Mouse (Mus musculus) erythroblast, embryonic 14.5 days (primary cell): Measurements from ENCODE around the gene Xcr1.

Experiments used
- GATA1 ChIP-seq: IDR thresholded peaks from 2 replicates; pipeline ENCODE4 v1.6.1; 2012; ENCODE audit warnings: low read length, inconsistent platforms, mixed read lengths
- TAL1 ChIP-seq: IDR thresholded peaks from 3 replicates; pipeline ENCODE4 v1.6.1; 2012; ENCODE audit warnings: low read length, inconsistent platforms, mixed read lengths

DNA sequence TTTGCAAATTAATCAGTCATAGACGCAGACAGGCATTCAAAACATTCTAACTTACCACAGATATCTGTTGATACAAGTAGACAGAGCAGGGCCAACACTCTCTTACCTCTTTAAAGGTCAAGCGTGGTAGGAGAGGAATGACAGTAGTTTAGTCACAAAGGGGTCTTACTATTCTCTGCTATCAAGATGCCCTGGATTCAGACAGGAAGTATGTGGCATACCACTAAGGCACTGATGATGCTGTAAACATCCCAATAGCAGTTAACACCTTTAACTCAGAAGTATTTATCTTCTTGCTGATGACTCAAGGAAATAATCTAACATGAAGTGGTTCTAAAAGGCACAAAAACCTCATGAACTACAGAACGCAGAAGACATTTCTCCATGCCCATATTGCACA lies 26.0 kb downstream of the Xcr1 start:
- TF ChIP-seq TAL1: no peak
- no peak for TF ChIP-seq GATA1
